Mouse (Mus musculus) stomach, postnatal 0 days (tissue): ENCODE measurements around the gene Tyw5.

Source experiments
- CTCF ChIP-seq: IDR thresholded peaks from 2 replicates; pipeline ENCODE4 v1.5.1; 2016; ENCODE audit warnings: antibody characterized with exemption, low read depth, mild to moderate bottlenecking, moderate library complexity
- EP300 ChIP-seq: optimal IDR thresholded peaks from 2 replicates; pipeline ENCODE3; 2016; ENCODE audit warnings: antibody characterized with exemption

- TF ChIP-seq CTCF (no peak), EP300 (no peak)
These were observed 29.5 kb upstream of the Tyw5 start for GRCm38 (mm10) chr1:57436408-57436807.
